Mouse (Mus musculus) G1E (cell line): ENCODE measurements at regions not wholly inside any gene's neighbourhood (a gene's known extent, or its start where the extent isn't known, plus 50 kb on each side); places are given as distances from the start of the nearest gene placed in this dataset.

Experiments used
- CTCF ChIP-seq: IDR thresholded peaks from 2 replicates; pipeline ENCODE4 v1.5.1; 2012; ENCODE audit warnings: low read depth, low read length, inconsistent platforms, mixed read lengths
- GATA1 ChIP-seq: IDR thresholded peaks from 2 replicates; pipeline ENCODE4 v1.6.1; 2012; ENCODE audit warnings: borderline replicate concordance, low read length, inconsistent platforms, mixed read lengths

GRCm38 (mm10) chr13:51314541-51314977 is 93.9 kb upstream of the S1pr3 start:
- TF ChIP-seq CTCF (no peak), GATA1 (no peak)
